Mouse (Mus musculus) left cerebral cortex, adult 8-10 months (tissue): ENCODE measurements around the gene Prickle1. TPM values are rescaled to one million over a fixed set of nuclear protein-coding genes. Genes with fewer than 3 reads are reported as not detected.

Experiments
- total RNA-seq, 4 experiments: library from RNA; stranded (reverse); gene quantifications; 2 replicates each; pipeline ENCODE4 v1.2.4; 2022

The Prickle1 gene
- total RNA-seq, 4 experiments from 2014 or later, result 70.5 to 85.4 (median 81.7) TPM

Other genes with a start within 250 kb of the Prickle1 start
- gene Zcrb1, start 197.6 kb downstream of the Prickle1 start, total RNA-seq, result 10 to 100 TPM; 66.1 to 80.1 (median 76.6) TPM
- gene Pphln1, start 197.5 kb downstream of the Prickle1 start, total RNA-seq, result 10 to 100 TPM; 34.8 to 44.0 (median 41.8) TPM